Mouse (Mus musculus) intestine, embryonic 16.5 days (tissue): ENCODE measurements at regions not wholly inside any gene's neighbourhood (a gene's known extent, or its start where the extent isn't known, plus 50 kb on each side); places are given as distances from the start of the nearest gene placed in this dataset.

ENCODE experiments used
- ATAC-seq: fragments of 200-750 bp; cut with Nextera tagmentation; 2 replicates; pipeline ENCODE4 v1.8.0; 2017; ENCODE audit warnings: moderate TSS enrichment, moderate library complexity
- H3K27ac ChIP-seq: fragments of 300-500 bp; sonication (generic); 2 replicates; pipeline ENCODE4 v1.5.1; 2014; ENCODE audit warnings: mild to moderate bottlenecking, low read length
- H3K27me3 ChIP-seq: fragments of 300-500 bp; sonication (generic); replicated peaks from 2 replicates; pipeline ENCODE4 v1.6.1; 2014; ENCODE audit warnings: low read length, control low read depth, mixed read lengths; ENCODE audit not compliant: control insufficient read depth, insufficient read depth
- H3K36me3 ChIP-seq: fragments of 300-500 bp; sonication (generic); 2 replicates; pipeline ENCODE4 v1.6.1; 2014; ENCODE audit warnings: low read length, control low read depth; ENCODE audit not compliant: control insufficient read depth, insufficient read depth
- H3K4me1 ChIP-seq: fragments of 300-500 bp; sonication (generic); 2 replicates; pipeline ENCODE4 v1.6.1; 2014; ENCODE audit warnings: low read length, control low read depth, mixed read lengths; ENCODE audit not compliant: control insufficient read depth, insufficient read depth
- H3K4me2 ChIP-seq: fragments of 300-500 bp; sonication (generic); 2 replicates; pipeline ENCODE4 v1.6.1; 2014; ENCODE audit warnings: low read depth, low read length, control low read depth
- H3K4me3 ChIP-seq: fragments of 300-500 bp; sonication (generic); 2 replicates; pipeline ENCODE4 v1.5.1; 2014; ENCODE audit warnings: mild to moderate bottlenecking, low read length
- H3K9ac ChIP-seq: fragments of 300-500 bp; sonication (generic); 2 replicates; pipeline ENCODE4 v1.6.1; 2014; ENCODE audit warnings: low read depth, low read length
- H3K9me3 ChIP-seq: fragments of 300-500 bp; sonication (generic); 2 replicates; pipeline ENCODE4 v1.6.1; 2016; ENCODE audit warnings: low read length, control low read depth; ENCODE audit not compliant: control insufficient read depth
- WGBS: fragments of 180-500 bp; shearing (Covaris S2); extraction: QIAGEN DNeasy Blood & Tissue Kit; methylation state at CpG from one replicate; pipeline ENCODE4 v1.1.7; 2014; 5-methylcytosine and 5-hydroxymethylcytosine counted together

- ATAC-seq = no peak
Observed at GRCm38 (mm10) chr15:5574366-5574765, 330.4 kb upstream of the Ptger4 start.

GRCm38 (mm10) chr15:5579559-5579958 is 335.6 kb upstream of the Ptger4 start:
- Histone ChIP-seq H3K4me3 (no peak overlapping the region), H3K27me3 (no peaks in the 10 kb centered on the region), H3K4me2 (no peak overlapping the region), H3K9ac (no peak overlapping the region), H3K9me3 (no peaks in the 10 kb centered on the region), H3K36me3 (no peaks in the 10 kb centered on the region), H3K4me1 (no peaks in the 10 kb centered on the region), H3K27ac (no peak overlapping the region)
- WGBS = 84% methylated on average over 2 of the region's 2 CpGs
- no peak for ATAC-seq

More at GRCm38 (mm10) chr15:5574366-5574765, 330.4 kb upstream of the Ptger4 start:
- Histone ChIP-seq H3K27me3 (no peaks in the 10 kb centered on the region), H3K27ac (no peak overlapping the region), H3K36me3 (no peaks in the 10 kb centered on the region), H3K4me3 (no peak overlapping the region), H3K4me2 (no peak overlapping the region), H3K4me1 (no peaks in the 10 kb centered on the region), H3K9ac (no peak overlapping the region), H3K9me3 (no peaks in the 10 kb centered on the region)

DNA sequence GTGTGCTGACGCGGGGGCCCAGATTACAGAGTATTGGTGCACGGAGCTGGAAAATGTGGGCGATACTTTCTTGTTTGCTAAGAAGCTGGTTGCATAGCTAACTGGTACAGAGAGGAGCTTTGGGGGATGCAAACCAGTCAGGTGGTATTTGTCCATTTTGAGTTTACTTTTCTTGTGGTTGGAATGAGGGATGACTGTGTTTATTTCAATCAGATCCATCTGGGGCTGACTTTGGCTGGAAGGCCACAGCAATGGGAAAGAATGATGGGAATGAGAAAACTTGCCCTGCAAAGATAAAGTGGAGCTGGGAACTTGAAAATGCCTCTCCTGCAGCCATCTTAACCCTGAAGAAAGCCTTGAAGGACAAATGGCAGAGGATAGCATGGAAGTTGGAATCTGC is 336.4 kb upstream of the Ptger4 start:
- Histone ChIP-seq H3K4me3 (no peak overlapping the region), H3K27ac (no peak overlapping the region), H3K4me2 (no peak overlapping the region), H3K27me3 (no peaks in the 10 kb centered on the region), H3K9me3 (no peaks in the 10 kb centered on the region), H3K4me1 (no peaks in the 10 kb centered on the region), H3K36me3 (no peaks in the 10 kb centered on the region), H3K9ac (no peak overlapping the region)
- no peak for ATAC-seq
- WGBS = 96% methylated on average over 4 of the region's 4 CpGs

DNA sequence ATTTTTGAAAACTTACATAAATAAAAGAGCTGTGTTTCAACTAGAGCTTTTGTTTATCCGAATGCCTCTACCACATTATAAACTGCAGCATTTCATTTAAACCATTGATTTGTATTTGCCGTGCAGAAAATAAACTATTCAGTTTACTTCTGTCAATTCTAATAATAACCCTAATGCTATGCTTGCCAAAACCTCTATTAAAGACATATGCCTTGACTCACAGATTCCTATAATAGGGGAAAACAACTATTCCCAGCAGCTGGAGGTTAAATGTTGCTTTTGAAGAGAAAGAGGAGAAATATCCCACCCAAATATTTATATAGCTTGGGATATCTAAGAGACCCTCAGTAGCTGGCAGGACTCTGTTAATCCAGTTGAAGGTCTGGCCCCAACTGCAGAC is 340.4 kb upstream of the Ptger4 start:
- Histone ChIP-seq H3K4me3 (no peak overlapping the region), H3K9me3 (no peaks in the 10 kb centered on the region), H3K27me3 (no peaks in the 10 kb centered on the region), H3K27ac (no peak overlapping the region), H3K4me1 (no peaks in the 10 kb centered on the region), H3K9ac (no peak overlapping the region), H3K4me2 (no peak overlapping the region), H3K36me3 (no peaks in the 10 kb centered on the region)
- ATAC-seq = no peak
- WGBS = 59% methylated on average over 2 of the region's 2 CpGs

GRCm38 (mm10) chr15:5604732-5605266 is 360.8 kb upstream of the Ptger4 start:
- no peaks in the 10 kb centered on the region for H3K27me3 ChIP-seq
- no peak overlapping the region for H3K4me3 ChIP-seq
- H3K27ac ChIP-seq = no peak overlapping the region
- H3K9me3 ChIP-seq = no peaks in the 10 kb centered on the region
- WGBS = 51% methylated on average over 4 of the region's 4 CpGs
- H3K36me3 ChIP-seq = no peaks in the 10 kb centered on the region
- H3K4me1 ChIP-seq = no peaks in the 10 kb centered on the region
- ATAC-seq = peak; percentile 85
- no peak overlapping the region for H3K9ac ChIP-seq
- H3K4me2 ChIP-seq = no peak overlapping the region

DNA sequence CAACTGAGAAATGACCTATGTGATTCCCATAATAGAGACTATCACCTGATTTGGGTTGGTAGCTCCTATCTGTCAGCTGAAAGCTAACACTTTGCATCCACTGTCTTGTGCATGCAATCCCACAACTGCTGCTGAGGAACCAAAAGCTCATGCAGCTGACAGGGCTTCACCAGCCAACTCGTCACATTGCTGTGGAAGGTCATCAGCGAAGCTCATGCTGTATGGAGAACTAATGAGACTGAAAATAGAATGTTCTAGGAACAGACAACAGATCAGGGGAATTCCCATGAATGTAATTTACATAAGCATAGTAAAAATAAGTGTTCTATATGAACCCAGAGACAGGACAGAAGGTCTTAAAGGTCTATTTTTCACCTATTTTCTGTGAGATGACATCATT is 363.5 kb upstream of the Ptger4 start:
- Histone ChIP-seq H3K9ac (no peak overlapping the region), H3K4me2 (no peak overlapping the region), H3K27ac (no peak overlapping the region), H3K27me3 (no peaks in the 10 kb centered on the region), H3K4me1 (no peaks in the 10 kb centered on the region), H3K9me3 (no peaks in the 10 kb centered on the region), H3K36me3 (no peaks in the 10 kb centered on the region), H3K4me3 (no peak overlapping the region)
- ATAC-seq = no peak
- 88% methylated on average over 2 of the region's 2 CpGs for WGBS

GRCm38 (mm10) chr15:5623021-5623420 is 379.0 kb upstream of the Ptger4 start:
- Histone ChIP-seq H3K27ac (no peak overlapping the region), H3K4me3 (no peak overlapping the region), H3K4me1 (no peaks in the 10 kb centered on the region), H3K9me3 (no peaks in the 10 kb centered on the region), H3K9ac (no peak overlapping the region), H3K27me3 (no peaks in the 10 kb centered on the region), H3K36me3 (no peaks in the 10 kb centered on the region), H3K4me2 (no peak overlapping the region)
- 81% methylated on average over 5 of the region's 5 CpGs for WGBS
- ATAC-seq = no peak

GRCm38 (mm10) chr15:5625367-5625766 is 381.4 kb upstream of the Ptger4 start:
- no peak overlapping the region for H3K27ac ChIP-seq
- no peak overlapping the region for H3K4me3 ChIP-seq
- no peaks in the 10 kb centered on the region for H3K36me3 ChIP-seq
- no peak overlapping the region for H3K4me2 ChIP-seq
- no peak overlapping the region for H3K9ac ChIP-seq
- no peaks in the 10 kb centered on the region for H3K9me3 ChIP-seq
- ATAC-seq = peak; percentile 52; the same call in 1 of the 2 replicates
- no peaks in the 10 kb centered on the region for H3K4me1 ChIP-seq
- WGBS = 83% methylated on average over 2 of the region's 2 CpGs
- H3K27me3 ChIP-seq = no peaks in the 10 kb centered on the region

DNA sequence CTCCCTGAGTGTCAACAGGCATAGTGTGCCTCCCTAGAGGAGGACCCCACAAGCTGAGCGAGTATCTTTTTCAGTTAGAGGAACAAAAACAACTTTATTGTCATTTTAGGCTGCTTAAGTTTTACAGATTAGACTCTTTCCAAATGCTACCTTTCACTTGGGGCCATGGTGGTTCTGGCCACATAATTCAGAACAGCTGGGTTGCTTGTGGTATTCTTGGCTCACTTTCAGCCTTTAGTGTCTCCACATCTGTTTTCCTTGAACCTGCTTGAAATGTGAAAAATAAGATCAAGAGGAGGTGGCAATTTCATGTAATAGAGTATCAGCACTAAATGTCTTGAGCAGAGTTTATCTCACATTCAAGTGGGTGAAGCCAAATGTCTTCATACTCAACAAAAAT is 402.7 kb upstream of the Ptger4 start:
- 59% methylated on average over 1 of the region's 1 CpGs for WGBS

DNA sequence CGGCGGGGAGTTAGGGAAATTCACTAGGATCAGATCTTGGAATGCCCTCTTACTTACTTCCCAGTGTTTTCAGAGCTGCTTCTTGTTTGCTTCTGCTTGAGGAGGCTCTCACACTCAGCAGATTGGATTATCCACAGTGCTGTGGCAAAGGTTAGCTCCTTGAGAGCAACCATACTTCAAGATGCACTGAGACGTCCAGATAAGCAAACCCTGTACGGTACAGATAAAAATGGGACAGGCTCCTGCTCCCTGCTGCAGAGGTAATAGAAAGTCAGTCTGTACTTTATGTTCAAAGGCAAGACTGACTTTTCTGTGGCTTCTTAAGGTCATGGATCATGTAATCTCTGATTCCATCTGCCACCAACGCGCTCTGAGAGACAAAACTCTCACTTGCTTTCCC is 414.8 kb upstream of the Ptger4 start:
- WGBS = 80% methylated on average over 6 of the region's 6 CpGs
- no peak overlapping the region for H3K4me3 ChIP-seq
- H3K9ac ChIP-seq = no peak overlapping the region
- peak; percentile 60; the same call in 1 of the 2 replicates for ATAC-seq
- no peak overlapping the region for H3K4me2 ChIP-seq
- no peak overlapping the region for H3K27ac ChIP-seq
- no peaks in the 10 kb centered on the region for H3K36me3 ChIP-seq
- no peaks in the 10 kb centered on the region for H3K27me3 ChIP-seq
- H3K9me3 ChIP-seq = no peaks in the 10 kb centered on the region
- no peaks in the 10 kb centered on the region for H3K4me1 ChIP-seq

More for the DNA sequence above, 402.7 kb upstream of the Ptger4 start:
- Histone ChIP-seq H3K9ac (no peak overlapping the region), H3K4me3 (no peak overlapping the region), H3K9me3 (no peaks in the 10 kb centered on the region), H3K4me1 (no peaks in the 10 kb centered on the region), H3K27ac (no peak overlapping the region), H3K4me2 (no peak overlapping the region), H3K27me3 (no peaks in the 10 kb centered on the region), H3K36me3 (no peaks in the 10 kb centered on the region)
- no peak for ATAC-seq
